Mouse (Mus musculus): ENCODE results near the gene Mgat5.

- TF ChIP-seq CTCF (IDR thresholded peaks at IDR 0.05; ENCODE audit: borderline replicate concordance, extremely low read depth, insufficient read depth, insufficient read length) (no peak), POLR2A (IDR thresholded peaks at IDR 0.05; ENCODE audit: borderline replicate concordance, extremely low read depth, insufficient read depth, insufficient read length, poor library complexity, severe bottlenecking) (no peak)
Measured at GRCm38 (mm10) chr1:127464041-127464440, 259.2 kb downstream of the Mgat5 start.
